In the genomic region with DNA sequence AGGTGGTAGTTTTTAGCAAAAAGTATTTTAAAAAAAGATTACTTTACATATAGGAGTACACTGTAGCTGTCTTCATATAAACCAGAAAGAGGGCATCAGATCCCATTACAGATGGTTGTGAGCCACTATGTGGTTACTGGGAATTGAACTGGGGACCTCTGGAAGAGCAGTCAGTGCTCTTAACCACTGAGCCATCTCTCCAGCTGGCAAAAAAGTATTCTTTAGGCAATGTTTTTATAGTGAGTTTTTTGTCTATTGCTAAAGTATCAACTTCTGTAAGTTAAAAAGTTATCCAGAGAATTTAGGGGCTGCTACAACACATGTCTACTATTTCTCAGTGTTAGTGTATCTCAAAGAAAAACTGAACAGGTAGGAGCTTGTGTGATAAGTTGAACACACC, we compare ENCODE assay signal across 9 mouse cellular contexts. TPM values are rescaled to one million over a fixed set of nuclear protein-coding genes. Genes with fewer than 3 reads are reported as not detected.
DNase-seq lines count a peak whose midpoint lies in the region; ATAC-seq and TF ChIP-seq lines count a peak whose summit lies in the region.
"Had no signal": no experiment of that assay in that cellular context is flagged by ENCODE, and none has a peak within 500 bp of the region (broad histone marks: within the 10 kb centered on the region; RNA-seq: fewer than 3 reads in every experiment).

No protein-coding gene starts in this region.

- no peak for TF ChIP-seq CTCF in gastrocnemius, adult 2 months (IDR thresholded peaks at IDR 0.05)

- H3K9ac ChIP-seq in kidney, embryonic 15.5 days = no peak overlapping the region
- no peak overlapping the region for H3K9ac ChIP-seq in hindbrain, embryonic 12.5 days
- no peak overlapping the region for H3K9ac ChIP-seq in midbrain, embryonic 14.5 days (replicated peaks; ENCODE audit: low read length)

- DNase-seq in kidney, adult 8-10 months = no peak
- peak; percentile 12 for DNase-seq in ES-CJ7 (ENCODE audit: low read depth, low spot score)
- DNase-seq in midbrain, embryonic 14.5 days = no peak
- no peak for DNase-seq in layer of hippocampus, adult 9-10 months (ENCODE audit: low spot score)
- no peak for DNase-seq in gastrocnemius, adult 2 months
- DNase-seq in ovary, postnatal 14 days (ENCODE audit: low spot score) = no peak
- DNase-seq: layer of hippocampus, postnatal 36 days had no signal

- peak overlapping the region; percentile 74 for H3K4me3 ChIP-seq in kidney, embryonic 15.5 days (replicated peaks)
- peak overlapping the region; percentile 73; the same call in 1 of the 2 replicates for H3K4me3 ChIP-seq in hindbrain, embryonic 12.5 days
- H3K4me3 ChIP-seq in midbrain, embryonic 14.5 days (replicated peaks; ENCODE audit: low read depth, low read length) = no peak overlapping the region
- no peak overlapping the region for H3K4me3 ChIP-seq in gastrocnemius, adult 2 months

- peaks cover 33% of the 10 kb centered on the region for H3K36me3 ChIP-seq in kidney, embryonic 15.5 days
- peaks cover 28% of the 10 kb centered on the region for H3K36me3 ChIP-seq in hindbrain, embryonic 12.5 days
- H3K36me3 ChIP-seq in midbrain, embryonic 14.5 days (ENCODE audit: control insufficient read depth, insufficient read depth, low read length) = peaks cover 29% of the 10 kb centered on the region

- intact Hi-C loops in gastrocnemius, adult 2 months (cut with DNase I) = loop anchor here (5.0 kb wide), 1 partner anchor 49 kb away; the partner anchor contains the start of gene Ranbp2

- H3K4me2 ChIP-seq in kidney, embryonic 15.5 days = peak overlapping the region; percentile 67
- H3K4me2 ChIP-seq in hindbrain, embryonic 12.5 days (replicated peaks) = peak overlapping the region; percentile 58; the same call in 1 of the 2 replicates
- H3K4me2 ChIP-seq in midbrain, embryonic 14.5 days (ENCODE audit: low read length) = peak overlapping the region; percentile 72; the same call in 1 of the 2 replicates

- no peaks in the 10 kb centered on the region for H3K27me3 ChIP-seq in kidney, embryonic 15.5 days
- no peaks in the 10 kb centered on the region for H3K27me3 ChIP-seq in hindbrain, embryonic 12.5 days
- no peaks in the 10 kb centered on the region for H3K27me3 ChIP-seq in midbrain, embryonic 14.5 days (ENCODE audit: control insufficient read depth, insufficient read depth, low read length)

- no peak overlapping the region; the same call in 1 of the 2 replicates for H3K27ac ChIP-seq in kidney, embryonic 15.5 days
- no peak overlapping the region for H3K27ac ChIP-seq in hindbrain, embryonic 12.5 days
- no peak overlapping the region for H3K27ac ChIP-seq in midbrain, embryonic 14.5 days (replicated peaks; ENCODE audit: low read depth, low read length)
- H3K27ac ChIP-seq in gastrocnemius, adult 2 months = no peak overlapping the region

- ATAC-seq in kidney, embryonic 15.5 days (replicated peaks; ENCODE audit: low FRiP score) = no peak
- no peak for ATAC-seq in hindbrain, embryonic 12.5 days (ENCODE audit: low FRiP score)
- no peak for ATAC-seq in midbrain, embryonic 14.5 days (ENCODE audit: low FRiP score, low TSS enrichment)

- H3K4me1 ChIP-seq in kidney, embryonic 15.5 days = peaks cover 13% of the 10 kb centered on the region
- H3K4me1 ChIP-seq in hindbrain, embryonic 12.5 days = peaks cover 5% of the 10 kb centered on the region; the same call in 1 of the 2 replicates
- 0 out of 2 replicates have a peak, but pooled peaks cover 9% of the 10 kb centered on the region for H3K4me1 ChIP-seq in midbrain, embryonic 14.5 days (ENCODE audit: control insufficient read depth, insufficient read depth, low read length)

- H3K9me3 ChIP-seq in kidney, embryonic 15.5 days (replicated peaks) = no peaks in the 10 kb centered on the region
- no peaks in the 10 kb centered on the region for H3K9me3 ChIP-seq in hindbrain, embryonic 12.5 days (replicated peaks)
- no peaks in the 10 kb centered on the region for H3K9me3 ChIP-seq in midbrain, embryonic 14.5 days (ENCODE audit: control insufficient read depth, low read length)

RNA-seq across cellular contexts. Expression of gene Ccdc138, which starts 1.0 kb away (rescaled TPM):
- 10.1 and 10.7 TPM in 2 replicates for polyA plus RNA-seq in kidney, embryonic 15.5 days (2015; fragmentation: Nextera tagmentation; extraction: Ambion mirVana)
- polyA plus RNA-seq in hindbrain, embryonic 12.5 days (2016; fragmentation: Nextera tagmentation; extraction: Ambion mirVana) = 11.4 and 13.2 TPM in 2 replicates
- polyA plus RNA-seq in midbrain, embryonic 14.5 days (2014; fragmentation: Nextera tagmentation; extraction: Ambion mirVana) = 7.8 and 8.4 TPM in 2 replicates
- under 1 TPM; 0.18 to 0.20 TPM for total RNA-seq in gastrocnemius, adult 2 months (2021)

RNA-seq across cellular contexts. Expression of gene Ranbp2, which starts 50.0 kb away (rescaled TPM):
- polyA plus RNA-seq in kidney, embryonic 15.5 days (2015; fragmentation: Nextera tagmentation; extraction: Ambion mirVana) = 24.5 and 24.6 TPM in 2 replicates
- polyA plus RNA-seq in hindbrain, embryonic 12.5 days (2016; fragmentation: Nextera tagmentation; extraction: Ambion mirVana) = 30.5 and 31.6 TPM in 2 replicates
- 32.7 and 35.6 TPM in 2 replicates for polyA plus RNA-seq in midbrain, embryonic 14.5 days (2014; fragmentation: Nextera tagmentation; extraction: Ambion mirVana)
- 10 to 100 TPM; 48.5 to 48.9 TPM for total RNA-seq in gastrocnemius, adult 2 months (2021)

Comparison
In these comparisons a context has a peak if more than half of its experiments do, and no peak if none do; other contexts are left out.
1. H3K4me3 ChIP-seq: peak in kidney, embryonic 15.5 days (single experiment) and hindbrain, embryonic 12.5 days (single experiment); none in midbrain, embryonic 14.5 days (single experiment) and gastrocnemius, adult 2 months (single experiment).
2. Peak in every context shown above with its lines, with median percentiles within 50 percentile points of each other: H3K4me2 ChIP-seq.